In genomic region chr6:58772014-58772413, GRCm38 (mm10) we compare ENCODE assay signal across 8 mouse cellular contexts. TPM values are rescaled to one million over a fixed set of nuclear protein-coding genes. Genes with fewer than 3 reads are reported as not detected.
DNase-seq lines count a peak whose midpoint lies in the region; ATAC-seq lines count a peak whose summit lies in the region.

No protein-coding gene starts in this region.

- WGBS in neural tube, embryonic 14.5 days, result 0% methylated on average over 1 of the region's 1 CpGs

- no peak overlapping the region for H3K27ac ChIP-seq in neural tube, embryonic 14.5 days (ENCODE audit: low read depth, low read length)

- H3K4me2 ChIP-seq in neural tube, embryonic 14.5 days (ENCODE audit: low read depth, low read length), result no peak overlapping the region

- H3K4me3 ChIP-seq in neural tube, embryonic 14.5 days (ENCODE audit: low read depth, low read length), result no peak overlapping the region

- H3K4me1 ChIP-seq in neural tube, embryonic 14.5 days (ENCODE audit: control insufficient read depth, insufficient read depth, low read length), result no peaks in the 10 kb centered on the region

- H3K36me3 ChIP-seq in neural tube, embryonic 14.5 days (ENCODE audit: control insufficient read depth, insufficient read depth, low read length), result no peaks in the 10 kb centered on the region

- H3K9me3 ChIP-seq in neural tube, embryonic 14.5 days (ENCODE audit: control insufficient read depth, low read length), result no peaks in the 10 kb centered on the region

- no peaks in the 10 kb centered on the region for H3K27me3 ChIP-seq in neural tube, embryonic 14.5 days (ENCODE audit: control insufficient read depth, insufficient read depth, low read length)

- H3K9ac ChIP-seq in neural tube, embryonic 14.5 days (replicated peaks; ENCODE audit: low read depth, low read length), result no peak overlapping the region

- ATAC-seq in neural tube, embryonic 14.5 days (ENCODE audit: low read depth), result peak; percentile 84

- DNase-seq in cerebellum, adult 18-20 months, result peak; percentile 8 to 19
- DNase-seq in cerebellum, adult 9-11 months, result no peak
- peak; percentile 10 for DNase-seq in urinary bladder, postnatal 14 days (ENCODE audit: low spot score)
- no peak for DNase-seq in urinary bladder, adult 2 months (ENCODE audit: low spot score)
- DNase-seq in heart, adult 9 months (ENCODE audit: low spot score in 2 of 2), result peak; percentile 2 to 16
- DNase-seq in layer of hippocampus, adult 8-10 months (ENCODE audit: low spot score in 2 of 2), result peak; percentile 10 to 44
- DNase-seq in spleen, postnatal 4 days (ENCODE audit: low spot score in 2 of 2), result no peak

RNA-seq across cellular contexts. Expression of gene Herc3, which starts 59.3 kb away (rescaled TPM):
- polyA plus RNA-seq in urinary bladder, adult 2 months (2012; rRNA removed), result 9.4 and 11.6 TPM in 2 replicates
- total RNA-seq in layer of hippocampus, adult 8-10 months (2022), result 100 to 1,000 TPM; 136 to 227 (median 220) TPM
- polyA plus RNA-seq in neural tube, embryonic 14.5 days (2014; fragmentation: Nextera tagmentation; extraction: Ambion mirVana), result 38.9 and 41.7 TPM in 2 replicates

Comparison
In these comparisons a context has a peak if more than half of its experiments do, and no peak if none do; other contexts are left out.
1. DNase-seq: peak in cerebellum, adult 18-20 months (2 of 2), urinary bladder, postnatal 14 days (single experiment), heart, adult 9 months (2 of 2) and layer of hippocampus, adult 8-10 months (2 of 2); none in cerebellum, adult 9-11 months (single experiment), urinary bladder, adult 2 months (single experiment) and spleen, postnatal 4 days (0 of 2).